Mouse (Mus musculus): ENCODE data around the gene Slc31a2. TPM values are rescaled to one million over a fixed set of nuclear protein-coding genes. Genes with fewer than 3 reads are reported as not detected.
"Not testable (repeated sequence)": the region's sequence is repeated elsewhere in the genome, so short reads cannot be mapped to it uniquely, and the experiment has no call there.

The Slc31a2 gene
- polyA plus RNA-seq, 1 experiment from 2014 or later, result 18.7 TPM

DNA sequence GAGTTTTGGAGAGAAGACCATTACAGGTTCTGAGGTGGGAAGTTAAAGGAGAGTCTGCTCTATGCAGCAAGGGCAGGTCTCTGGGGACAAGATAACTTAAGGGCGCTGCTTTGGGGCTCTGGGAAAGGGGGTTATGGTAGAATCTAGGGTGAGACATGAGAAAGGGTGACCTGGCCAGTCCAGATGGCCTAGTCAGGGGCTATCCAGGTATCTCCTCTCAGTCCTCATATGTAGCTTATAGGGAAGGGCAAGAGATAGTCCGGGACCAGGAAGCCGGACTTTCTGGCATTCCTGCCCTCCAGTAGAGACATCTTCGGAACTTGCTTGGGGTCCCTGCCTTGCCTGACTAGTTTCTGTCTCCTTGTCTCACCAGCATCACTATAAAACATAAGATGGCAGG lies 10.6 kb upstream of the Slc31a2 start:
- Histone ChIP-seq H3K27me3 (ENCODE audit: control insufficient read depth, insufficient read depth, low read depth, low read length) (no peaks in the 10 kb centered on the region), H3K27ac (ENCODE audit: low read length) (no peak overlapping the region), H3K36me3 (ENCODE audit: control insufficient read depth, insufficient read depth, low read length) (no peaks in the 10 kb centered on the region), H3K9me3 (replicated peaks; ENCODE audit: control insufficient read depth, low read length, poor library complexity, severe bottlenecking) (no peaks in the 10 kb centered on the region), H3K9ac (ENCODE audit: low read depth, low read length) (no peak overlapping the region), H3K4me2 (ENCODE audit: low read length) (no peak overlapping the region), H3K4me1 (ENCODE audit: control insufficient read depth, insufficient read depth, low read length) (no peaks in the 10 kb centered on the region), H3K4me3 (ENCODE audit: low read depth, low read length) (no peak overlapping the region)
- WGBS, result 95% methylated on average over 4 of the region's 4 CpGs
- ATAC-seq, result no peak

DNA sequence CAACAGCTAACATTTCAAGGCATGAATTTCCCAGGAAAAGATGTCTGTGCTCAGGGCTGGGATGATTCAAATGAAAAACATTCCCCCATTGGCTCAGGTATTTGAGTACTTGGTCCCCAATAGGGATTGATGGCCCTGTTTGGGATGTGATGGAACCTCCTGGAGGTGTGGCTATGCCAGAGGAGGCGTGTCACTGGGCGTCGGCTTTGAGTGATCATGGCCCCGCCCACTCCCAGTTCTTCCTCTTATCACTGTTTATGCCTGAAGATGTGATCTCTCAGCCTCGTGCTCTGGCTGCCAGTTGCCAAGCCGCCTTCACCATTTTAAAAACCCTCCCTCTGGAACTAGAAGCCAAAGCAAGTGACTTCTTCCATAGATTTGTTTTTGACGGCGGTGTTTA lies 7.8 kb upstream of the Slc31a2 start:
- 78% methylated on average over 8 of the region's 8 CpGs for WGBS

GRCm38 (mm10) chr4:62256931-62257330 lies 5.4 kb upstream of the Slc31a2 start:
- WGBS, result 36% methylated on average over 8 of the region's 8 CpGs
- no peak overlapping the region for H3K4me2 ChIP-seq (ENCODE audit: low read length)

More for the DNA sequence above, 7.8 kb upstream of the Slc31a2 start:
- no peak overlapping the region for H3K4me2 ChIP-seq (ENCODE audit: low read length)
- no peaks in the 10 kb centered on the region for H3K27me3 ChIP-seq (ENCODE audit: control insufficient read depth, insufficient read depth, low read depth, low read length)
- no peaks in the 10 kb centered on the region for H3K36me3 ChIP-seq (ENCODE audit: control insufficient read depth, insufficient read depth, low read length)
- no peak overlapping the region for H3K9ac ChIP-seq (ENCODE audit: low read depth, low read length)
- H3K27ac ChIP-seq (ENCODE audit: low read length), result no peak overlapping the region
- H3K9me3 ChIP-seq (replicated peaks; ENCODE audit: control insufficient read depth, low read length, poor library complexity, severe bottlenecking), result no peaks in the 10 kb centered on the region
- ATAC-seq, result no peak
- no peak overlapping the region for H3K4me3 ChIP-seq (ENCODE audit: low read depth, low read length)
- H3K4me1 ChIP-seq (ENCODE audit: control insufficient read depth, insufficient read depth, low read length), result no peaks in the 10 kb centered on the region

DNA sequence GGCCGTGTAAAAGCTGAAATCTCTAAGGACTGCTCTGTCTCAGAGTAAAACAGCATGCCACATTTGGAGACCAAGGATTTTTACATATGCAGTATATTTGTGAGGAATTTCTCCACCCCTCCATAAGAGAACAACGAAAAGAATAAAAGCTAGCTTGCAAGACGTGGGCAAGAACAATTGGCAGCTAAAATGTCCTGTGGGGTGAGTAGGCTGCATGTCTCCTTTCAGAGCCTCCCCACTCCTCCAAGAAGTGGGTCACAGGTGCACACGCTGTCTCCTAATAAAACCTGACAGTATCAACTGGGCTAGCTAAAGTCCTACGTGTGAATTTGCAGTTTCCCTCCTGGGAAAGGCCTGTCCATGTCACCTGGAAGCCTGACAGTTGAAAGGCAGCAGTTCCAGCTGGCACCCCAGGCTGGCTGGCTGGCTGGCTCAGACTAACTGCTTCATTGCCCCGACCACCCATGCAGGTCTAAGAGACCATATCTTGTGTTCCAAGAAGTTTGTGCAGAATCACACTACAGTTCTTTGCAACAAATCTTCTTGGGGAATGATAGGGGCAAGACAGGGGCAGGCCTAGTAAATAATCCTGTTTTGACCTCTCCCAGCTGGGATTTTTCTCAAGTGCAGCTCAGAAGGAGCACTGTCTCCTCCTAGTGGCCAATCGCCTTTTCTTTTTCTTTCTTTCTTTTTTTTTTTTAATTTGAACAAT lies 927 bp downstream of the Slc31a2 start:
- Histone ChIP-seq H3K4me1 (ENCODE audit: control insufficient read depth, insufficient read depth, low read length) (no peaks in the 10 kb centered on the region), H3K9ac (ENCODE audit: low read depth, low read length) (no peak overlapping the region), H3K36me3 (ENCODE audit: control insufficient read depth, insufficient read depth, low read length) (no peaks in the 10 kb centered on the region), H3K9me3 (replicated peaks; ENCODE audit: control insufficient read depth, low read length, poor library complexity, severe bottlenecking) (no peaks in the 10 kb centered on the region), H3K27me3 (ENCODE audit: control insufficient read depth, insufficient read depth, low read depth, low read length) (no peaks in the 10 kb centered on the region), H3K4me3 (ENCODE audit: low read depth, low read length) (no peak overlapping the region), H3K27ac (ENCODE audit: low read length) (no peak overlapping the region), H3K4me2 (ENCODE audit: low read length) (no peak overlapping the region)
- WGBS, result 32% methylated on average over 7 of the region's 7 CpGs
- no peak for ATAC-seq

More at GRCm38 (mm10) chr4:62256931-62257330, 5.4 kb upstream of the Slc31a2 start:
- no peaks in the 10 kb centered on the region for H3K27me3 ChIP-seq (ENCODE audit: control insufficient read depth, insufficient read depth, low read depth, low read length)
- no peak overlapping the region for H3K27ac ChIP-seq (ENCODE audit: low read length)
- no peaks in the 10 kb centered on the region for H3K4me1 ChIP-seq (ENCODE audit: control insufficient read depth, insufficient read depth, low read length)
- no peaks in the 10 kb centered on the region for H3K9me3 ChIP-seq (replicated peaks; ENCODE audit: control insufficient read depth, low read length, poor library complexity, severe bottlenecking)
- no peak overlapping the region for H3K9ac ChIP-seq (ENCODE audit: low read depth, low read length)
- no peak overlapping the region for H3K4me3 ChIP-seq (ENCODE audit: low read depth, low read length)
- H3K36me3 ChIP-seq (ENCODE audit: control insufficient read depth, insufficient read depth, low read length), result no peaks in the 10 kb centered on the region
- ATAC-seq, result no peak

DNA sequence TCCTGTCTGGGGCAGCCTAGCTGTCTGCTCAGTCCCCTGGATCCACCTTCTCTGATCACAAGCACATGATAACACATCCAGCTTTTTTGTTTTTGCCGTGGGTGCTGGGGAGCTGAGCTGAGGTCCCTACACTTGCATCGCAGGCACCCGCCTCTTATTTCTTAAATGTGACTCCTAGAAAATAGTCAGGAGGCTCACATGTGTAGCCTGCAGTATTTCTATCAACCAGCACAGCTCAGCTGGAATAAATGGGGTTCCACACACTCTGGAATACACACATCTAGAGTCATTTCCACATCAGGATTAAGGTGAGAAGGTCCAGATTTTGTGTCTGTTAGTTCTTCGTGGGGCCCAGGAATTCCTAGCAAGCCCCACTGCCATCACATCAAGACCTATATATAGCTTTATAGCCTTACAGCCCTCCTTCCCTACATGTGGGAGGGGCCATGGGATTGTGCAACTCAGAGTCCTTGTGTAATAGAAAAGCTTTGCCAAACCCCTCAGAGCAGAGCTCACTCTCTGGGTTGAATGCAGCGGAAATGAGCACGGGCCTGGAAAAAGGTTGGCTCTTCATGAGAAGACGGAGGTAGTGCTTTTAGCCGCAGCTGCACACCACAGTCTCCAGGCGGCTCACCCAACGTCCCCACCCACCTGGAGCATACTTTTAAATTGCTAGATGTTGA lies 2.9 kb downstream of the Slc31a2 start:
- no peak overlapping the region for H3K4me2 ChIP-seq (ENCODE audit: low read length)
- H3K27me3 ChIP-seq (ENCODE audit: control insufficient read depth, insufficient read depth, low read depth, low read length), result no peaks in the 10 kb centered on the region
- no peak overlapping the region for H3K4me3 ChIP-seq (ENCODE audit: low read depth, low read length)
- H3K36me3 ChIP-seq (ENCODE audit: control insufficient read depth, insufficient read depth, low read length), result no peaks in the 10 kb centered on the region
- H3K9me3 ChIP-seq (replicated peaks; ENCODE audit: control insufficient read depth, low read length, poor library complexity, severe bottlenecking), result no peaks in the 10 kb centered on the region
- no peak overlapping the region for H3K27ac ChIP-seq (ENCODE audit: low read length)
- 87% methylated on average over 10 of the region's 10 CpGs for WGBS
- H3K4me1 ChIP-seq (ENCODE audit: control insufficient read depth, insufficient read depth, low read length), result no peaks in the 10 kb centered on the region
- no peak overlapping the region for H3K9ac ChIP-seq (ENCODE audit: low read depth, low read length)
- no peak for ATAC-seq

DNA sequence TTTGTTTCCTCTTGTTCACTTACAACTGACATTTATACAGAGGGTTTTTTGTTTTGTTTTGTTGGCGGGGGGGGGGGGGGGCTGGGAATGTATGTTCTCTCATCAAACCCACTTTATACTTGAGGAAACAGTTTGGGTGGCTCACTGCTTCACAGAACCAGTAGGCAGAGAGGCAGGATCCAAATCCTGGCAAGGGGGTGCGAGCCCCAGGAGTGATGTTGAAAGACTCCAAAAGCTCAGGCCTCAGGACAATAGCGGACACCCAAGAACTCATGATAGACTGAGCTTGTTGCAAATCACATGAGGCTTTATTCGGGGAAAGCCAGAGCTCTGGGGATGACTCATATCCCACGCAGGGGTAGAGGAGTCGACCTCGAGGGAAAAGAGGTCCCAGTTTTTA lies 3.7 kb downstream of the Slc31a2 start:
- WGBS, result 88% methylated on average over 7 of the region's 7 CpGs
- H3K9ac ChIP-seq (ENCODE audit: low read depth, low read length); H3K36me3 ChIP-seq (ENCODE audit: control insufficient read depth, insufficient read depth, low read length); H3K4me2 ChIP-seq (ENCODE audit: low read length); H3K4me1 ChIP-seq (ENCODE audit: control insufficient read depth, insufficient read depth, low read length); H3K4me3 ChIP-seq (ENCODE audit: low read depth, low read length); H3K9me3 ChIP-seq (replicated peaks; ENCODE audit: control insufficient read depth, low read length, poor library complexity, severe bottlenecking); ATAC-seq; H3K27me3 ChIP-seq (ENCODE audit: control insufficient read depth, insufficient read depth, low read depth, low read length); H3K27ac ChIP-seq (ENCODE audit: low read length): not testable (repeated sequence)

DNA sequence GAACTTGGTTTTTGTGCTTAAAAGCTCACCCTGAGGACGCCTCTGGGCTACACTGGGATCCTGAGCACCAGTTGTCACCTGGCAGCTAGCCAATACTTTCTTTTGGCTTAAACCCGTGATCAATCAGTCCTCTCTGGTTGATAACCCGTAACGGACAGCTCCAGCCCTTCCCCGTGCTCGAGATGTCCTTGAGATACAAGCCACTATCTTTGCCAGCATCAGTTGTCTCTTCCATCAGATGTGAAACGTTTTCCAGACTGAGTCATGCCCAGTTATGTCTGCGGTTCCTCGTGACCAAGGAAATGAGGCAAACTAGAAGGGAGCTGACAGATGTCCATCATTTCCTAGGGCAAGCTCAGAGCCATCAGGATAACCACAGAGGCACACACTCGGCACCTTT lies 4.7 kb downstream of the Slc31a2 start:
- Histone ChIP-seq H3K27ac (ENCODE audit: low read length) (no peak overlapping the region), H3K9ac (ENCODE audit: low read depth, low read length) (no peak overlapping the region), H3K4me2 (ENCODE audit: low read length) (no peak overlapping the region), H3K9me3 (replicated peaks; ENCODE audit: control insufficient read depth, low read length, poor library complexity, severe bottlenecking) (no peaks in the 10 kb centered on the region), H3K27me3 (ENCODE audit: control insufficient read depth, insufficient read depth, low read depth, low read length) (no peaks in the 10 kb centered on the region), H3K4me1 (ENCODE audit: control insufficient read depth, insufficient read depth, low read length) (no peaks in the 10 kb centered on the region), H3K36me3 (ENCODE audit: control insufficient read depth, insufficient read depth, low read length) (no peaks in the 10 kb centered on the region), H3K4me3 (ENCODE audit: low read depth, low read length) (no peak overlapping the region)
- ATAC-seq, result no peak
- 81% methylated on average over 10 of the region's 10 CpGs for WGBS

- Histone ChIP-seq H3K9ac (ENCODE audit: low read depth, low read length) (no peak overlapping the region), H3K9me3 (replicated peaks; ENCODE audit: control insufficient read depth, low read length, poor library complexity, severe bottlenecking) (no peaks in the 10 kb centered on the region), H3K27ac (ENCODE audit: low read length) (no peak overlapping the region), H3K4me2 (ENCODE audit: low read length) (no peak overlapping the region), H3K36me3 (ENCODE audit: control insufficient read depth, insufficient read depth, low read length) (no peaks in the 10 kb centered on the region), H3K27me3 (ENCODE audit: control insufficient read depth, insufficient read depth, low read depth, low read length) (no peaks in the 10 kb centered on the region), H3K4me1 (ENCODE audit: control insufficient read depth, insufficient read depth, low read length) (no peaks in the 10 kb centered on the region), H3K4me3 (ENCODE audit: low read depth, low read length) (no peak overlapping the region)
- no peak for ATAC-seq
- 88% methylated on average over 10 of the region's 10 CpGs for WGBS
These were observed 10.3 kb downstream of the Slc31a2 start for GRCm38 (mm10) chr4:62272696-62273095.

DNA sequence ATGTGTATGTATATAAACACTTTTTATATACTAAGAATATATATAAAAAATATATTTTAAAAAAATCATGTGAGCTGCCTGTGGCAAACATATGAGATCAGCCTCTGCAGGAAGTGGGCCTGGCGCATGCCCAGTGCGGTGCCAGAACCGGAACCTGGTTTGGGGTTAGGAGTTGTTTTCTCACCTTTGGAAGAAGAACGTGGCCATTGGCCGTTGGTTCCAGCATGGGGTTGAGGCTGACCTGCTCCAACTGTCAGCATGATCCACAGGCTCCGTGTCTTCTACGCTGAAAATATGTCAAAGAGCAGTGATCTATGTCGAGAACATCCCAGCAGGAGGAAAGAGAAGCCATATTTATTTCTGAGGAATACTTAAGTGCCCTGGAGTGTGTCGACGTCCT lies 11.6 kb downstream of the Slc31a2 start:
- ATAC-seq, result no peak
- Histone ChIP-seq H3K4me3 (ENCODE audit: low read depth, low read length) (no peak overlapping the region), H3K27me3 (ENCODE audit: control insufficient read depth, insufficient read depth, low read depth, low read length) (no peaks in the 10 kb centered on the region), H3K27ac (ENCODE audit: low read length) (no peak overlapping the region), H3K9ac (ENCODE audit: low read depth, low read length) (no peak overlapping the region), H3K9me3 (replicated peaks; ENCODE audit: control insufficient read depth, low read length, poor library complexity, severe bottlenecking) (no peaks in the 10 kb centered on the region), H3K4me1 (ENCODE audit: control insufficient read depth, insufficient read depth, low read length) (no peaks in the 10 kb centered on the region), H3K4me2 (ENCODE audit: low read length) (no peak overlapping the region), H3K36me3 (ENCODE audit: control insufficient read depth, insufficient read depth, low read length) (no peaks in the 10 kb centered on the region)
- 90% methylated on average over 10 of the region's 10 CpGs for WGBS

Measured in midbrain, embryonic 16.5 days (tissue).